Mouse (Mus musculus): ENCODE data around the gene Igfbp6.
A peak's percentile ranks its signal among the peaks of the same experiment; 100 is the strongest.

Gene Igfbp6

DNA sequence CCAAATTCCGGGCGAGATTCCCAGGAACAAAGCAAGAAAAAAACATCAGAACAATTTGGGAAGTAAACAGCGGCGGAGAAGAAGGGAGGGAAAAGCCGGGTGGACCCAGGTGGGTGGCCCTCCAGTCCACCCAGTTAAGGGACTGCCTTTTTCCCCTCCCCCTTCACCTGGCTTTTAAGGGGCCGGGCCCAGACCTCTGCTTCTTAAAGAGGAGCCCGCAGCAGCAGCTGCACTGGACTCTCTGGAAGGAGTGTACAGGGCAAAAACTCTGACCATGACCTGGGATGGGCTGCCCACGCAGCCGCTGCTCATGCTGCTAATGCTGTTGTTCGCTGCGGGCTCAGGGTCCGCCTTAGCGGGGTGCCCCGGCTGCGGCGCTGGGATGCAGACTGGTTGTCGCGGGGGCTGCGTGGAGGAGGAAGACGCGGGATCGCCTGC is at the start of gene Igfbp6:
Gene Igfbp6 (plus strand): TSS at position 89 of the 438 bp plus-strand sequence.
- DNase-seq (ENCODE audit: low spot score), result no peak

DNA sequence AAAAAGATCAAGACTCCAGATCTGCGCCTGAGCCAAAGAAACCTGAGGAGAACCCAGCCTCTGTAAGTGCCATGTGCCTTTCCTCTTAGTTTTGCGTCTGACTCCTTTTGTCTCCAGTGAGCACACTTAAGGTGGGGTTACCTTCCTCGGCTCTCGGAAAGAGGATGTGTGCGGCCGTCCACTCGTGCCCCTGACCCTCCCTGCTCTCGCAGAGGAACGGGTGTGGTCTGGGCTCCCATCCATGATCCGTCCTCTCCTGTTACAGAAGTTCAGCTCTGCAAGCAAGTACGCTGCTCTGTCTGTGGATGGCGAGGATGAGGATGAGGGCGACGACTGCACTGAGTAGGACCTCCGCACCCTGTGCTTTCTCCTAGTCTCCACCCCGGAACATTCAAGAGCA is 49.2 kb upstream of the Igfbp6 start:
- DNase-seq (ENCODE audit: low spot score), result no peak

DNA sequence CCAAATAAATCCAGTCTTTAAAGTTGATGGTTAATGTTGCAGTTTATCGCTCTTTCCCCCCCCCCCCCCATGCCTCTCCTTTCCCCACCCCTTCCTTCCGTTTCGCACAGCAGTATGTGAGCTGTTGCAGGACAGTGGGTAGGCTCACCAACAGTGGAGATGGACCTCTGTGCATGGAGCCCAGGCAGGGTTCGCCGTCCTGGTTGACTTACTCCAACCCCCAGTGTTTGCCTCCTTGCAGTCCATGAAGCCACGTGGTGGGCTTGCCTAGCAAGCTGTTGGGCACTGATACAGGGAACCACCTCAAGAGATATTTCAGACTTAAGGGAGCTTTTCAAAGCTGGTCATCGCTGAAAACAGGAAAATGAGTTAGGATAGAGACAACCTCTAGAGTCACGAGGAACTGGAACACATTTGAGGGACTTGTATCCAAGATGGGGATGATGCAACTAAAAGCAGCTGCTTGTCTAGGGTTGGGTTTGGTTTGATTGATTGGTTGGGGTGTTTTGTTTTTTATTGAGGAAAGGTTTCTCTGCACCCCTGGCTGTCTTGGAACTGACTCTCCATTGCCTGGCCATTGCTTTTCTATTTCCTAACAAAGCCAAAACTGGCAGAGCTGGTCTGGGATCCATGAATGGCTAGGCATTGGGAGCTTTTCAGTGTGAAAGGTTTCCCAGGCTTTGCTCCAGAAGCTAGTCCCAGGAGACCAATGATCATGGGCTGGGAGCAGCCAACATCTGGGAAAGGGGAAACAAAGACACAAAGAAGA is 46.8 kb upstream of the Igfbp6 start:
- DNase-seq (ENCODE audit: low spot score), result no peak

DNA sequence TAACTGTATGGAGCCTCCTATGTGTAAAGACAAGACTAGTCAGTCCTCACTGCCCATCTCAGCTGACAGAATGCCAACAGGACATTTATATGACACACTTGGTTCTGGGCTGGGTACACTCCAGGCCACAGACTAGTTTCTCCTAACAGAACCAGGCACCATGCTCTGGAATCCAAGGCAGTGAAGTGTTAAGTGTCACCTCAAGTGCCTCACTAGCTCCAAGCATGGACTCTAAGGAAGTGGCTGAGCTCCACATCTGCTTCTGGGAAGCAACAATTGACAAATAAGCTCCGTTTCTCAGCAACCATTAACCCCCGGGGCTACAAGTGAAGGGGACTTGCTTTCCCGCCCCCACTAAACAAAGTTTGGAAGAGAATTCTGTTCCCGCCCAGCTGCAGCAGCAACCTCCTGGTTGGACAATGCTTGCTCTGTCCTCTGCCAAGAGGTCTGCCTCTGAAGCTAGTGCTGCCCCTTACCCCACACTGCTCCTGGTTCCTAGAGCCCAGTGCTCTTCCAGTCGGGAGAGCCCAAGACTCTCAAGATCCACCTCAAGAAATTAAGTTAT is 46.1 kb upstream of the Igfbp6 start:
- DNase-seq (ENCODE audit: low spot score), result no peak

DNA sequence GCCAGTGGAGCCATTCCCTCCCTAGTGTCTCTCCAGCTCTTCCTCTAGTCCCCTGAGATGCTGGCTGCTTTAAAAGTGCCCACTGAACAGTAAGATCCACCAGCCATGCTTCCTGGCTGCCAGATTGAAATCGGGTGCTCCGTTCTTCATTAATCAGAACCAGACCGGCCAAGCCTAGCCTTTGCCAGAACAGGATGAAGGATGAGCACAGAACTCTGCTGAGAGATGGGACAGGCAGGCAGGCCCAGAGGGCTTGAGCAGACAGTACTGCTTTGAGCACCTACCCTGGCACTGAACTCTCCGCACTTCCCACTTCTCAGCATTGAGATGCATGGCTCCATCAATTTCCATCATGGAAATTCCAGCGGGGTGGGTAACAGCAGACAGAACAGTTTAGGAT is 44.9 kb upstream of the Igfbp6 start:
- no peak for DNase-seq (ENCODE audit: low spot score)

DNA sequence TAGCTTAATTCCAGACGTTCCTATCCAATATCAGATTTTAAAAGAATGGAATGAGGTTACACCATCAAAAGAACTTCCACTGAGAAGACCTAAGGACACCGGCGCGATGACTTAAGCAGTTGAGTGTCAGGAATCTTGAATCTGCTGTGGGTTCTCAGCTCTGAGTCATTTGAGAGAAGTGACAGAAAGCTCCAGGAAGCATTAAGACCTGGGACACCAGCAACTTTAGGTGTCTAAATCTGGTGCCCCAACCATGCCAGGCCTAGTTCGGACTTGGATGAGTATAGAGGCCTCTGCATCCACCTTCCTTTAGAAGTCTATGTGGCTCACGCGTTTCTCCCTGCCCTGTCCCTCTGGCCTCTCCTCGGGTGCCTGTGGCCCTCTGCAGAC is 44.4 kb upstream of the Igfbp6 start:
- DNase-seq (ENCODE audit: low spot score), result no peak

DNA sequence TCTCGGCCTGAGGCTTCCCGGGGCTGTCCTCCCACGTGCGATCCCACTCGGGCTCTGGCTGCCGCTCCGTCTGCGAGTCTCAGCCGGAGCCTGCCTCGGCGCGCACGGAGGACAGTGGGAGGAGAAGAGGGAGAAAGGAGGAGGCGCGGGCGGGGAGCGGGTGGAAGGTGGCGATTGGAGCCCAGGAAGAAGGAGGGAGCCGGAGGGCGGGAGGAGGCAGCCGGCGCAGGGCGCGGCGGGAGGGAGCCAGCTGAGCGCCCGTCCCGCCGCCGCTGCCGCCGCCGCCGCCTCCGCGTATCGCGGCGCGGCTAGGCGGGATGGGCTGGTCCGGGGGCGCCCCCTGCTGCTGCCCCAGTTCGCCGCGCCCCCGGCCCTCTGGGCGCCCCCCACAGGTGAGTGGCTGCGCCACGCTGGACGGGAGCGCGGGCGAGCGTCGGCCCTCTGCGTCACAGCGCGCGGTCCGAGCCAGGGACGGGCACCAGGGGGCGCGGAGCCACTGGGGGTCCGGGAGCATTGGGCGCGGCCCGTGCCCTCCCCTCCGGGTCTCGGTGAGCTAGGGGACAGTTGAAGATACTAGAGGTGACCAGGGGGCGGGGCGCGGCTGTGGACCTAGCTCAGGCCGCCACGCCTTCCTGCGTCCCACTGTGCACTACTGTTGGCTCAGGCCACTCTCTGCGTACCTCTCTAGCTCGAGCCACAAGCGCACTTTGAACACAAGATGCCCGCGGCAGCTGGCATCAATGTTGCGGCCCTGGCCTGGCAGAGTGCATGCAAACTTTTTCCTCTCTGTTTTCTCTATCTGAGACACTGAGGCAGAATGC is 43.8 kb upstream of the Igfbp6 start, which contains the start of gene Tns2:
Gene Tns2 (plus strand): TSS at position 253 of the 821 bp plus-strand sequence.
- DNase-seq (ENCODE audit: low spot score), result no peak

DNA sequence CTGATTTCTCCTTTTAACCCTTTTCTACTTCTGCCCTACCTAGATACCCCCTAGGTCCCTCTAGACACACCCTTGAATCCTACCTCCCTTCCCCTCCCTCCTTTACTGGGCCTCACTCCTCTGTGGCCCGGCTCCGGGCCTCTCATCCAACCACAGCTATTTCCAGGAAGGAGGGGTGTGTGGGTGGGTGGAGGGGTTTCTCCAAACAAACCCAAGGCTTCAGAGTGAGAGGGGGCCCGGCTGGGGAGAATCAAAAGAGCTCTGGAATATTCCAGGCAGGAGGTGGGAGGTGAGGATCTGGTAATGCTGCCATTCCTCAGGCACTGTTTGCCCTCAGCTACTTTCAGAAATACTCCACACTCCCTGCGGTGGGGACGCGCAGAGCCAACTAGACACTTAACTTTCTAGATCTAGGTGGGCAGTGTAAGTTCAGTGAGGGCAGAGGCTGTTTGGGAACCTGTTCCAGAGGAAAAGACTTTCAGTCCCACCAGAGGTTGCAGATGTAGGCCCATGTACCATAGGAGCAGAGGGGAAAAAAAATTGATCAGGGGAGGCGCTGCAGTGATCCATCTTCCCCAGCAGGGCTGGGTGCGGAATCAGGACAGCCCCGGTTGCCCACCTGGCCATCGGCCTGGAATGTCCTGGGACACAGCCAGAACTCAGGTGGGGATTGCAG is 43.0 kb upstream of the Igfbp6 start:
- DNase-seq (ENCODE audit: low spot score), result no peak

DNA sequence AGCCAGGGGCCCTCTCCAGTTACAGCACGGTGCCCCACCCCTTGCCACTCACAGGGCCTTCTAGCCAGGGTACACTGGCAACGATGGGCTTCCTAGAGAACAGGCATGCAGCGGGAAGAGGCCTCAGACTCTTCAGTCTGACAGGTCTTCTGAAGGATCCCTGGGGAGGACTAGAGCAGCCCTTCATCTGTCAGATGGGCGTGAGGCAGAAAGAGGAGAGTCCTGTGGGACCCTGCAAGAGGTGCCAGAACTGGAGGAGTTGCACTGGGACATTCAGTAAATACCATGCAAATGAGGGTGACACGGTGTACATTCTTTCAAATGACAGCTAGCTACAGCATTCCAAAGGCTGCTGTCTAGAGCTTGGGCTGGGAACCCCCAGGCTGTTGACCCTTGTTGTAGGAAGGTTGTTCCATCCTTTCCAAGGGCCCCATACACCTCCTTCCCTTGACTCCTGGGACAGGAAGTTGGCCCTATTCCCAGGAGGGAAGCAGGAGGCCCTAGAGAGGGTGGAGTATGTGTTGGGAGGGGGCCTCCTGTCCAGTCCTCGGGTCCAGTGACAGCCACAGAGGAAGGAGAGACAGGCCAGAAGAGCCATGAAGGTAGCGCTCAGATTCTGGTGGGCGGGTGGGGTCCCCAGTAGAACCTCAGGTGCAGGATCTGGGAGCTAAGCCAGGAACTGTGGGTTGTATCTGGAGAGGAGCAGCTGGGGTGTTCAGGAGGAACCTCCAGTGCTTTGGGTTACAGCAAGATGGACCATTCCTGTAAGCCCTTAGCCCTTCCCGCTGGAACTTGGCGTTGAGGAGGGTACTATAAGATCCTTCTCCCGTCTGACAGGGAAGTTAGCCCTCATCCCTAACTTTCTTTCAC is 42.3 kb upstream of the Igfbp6 start:
- no peak for DNase-seq (ENCODE audit: low spot score)

DNA sequence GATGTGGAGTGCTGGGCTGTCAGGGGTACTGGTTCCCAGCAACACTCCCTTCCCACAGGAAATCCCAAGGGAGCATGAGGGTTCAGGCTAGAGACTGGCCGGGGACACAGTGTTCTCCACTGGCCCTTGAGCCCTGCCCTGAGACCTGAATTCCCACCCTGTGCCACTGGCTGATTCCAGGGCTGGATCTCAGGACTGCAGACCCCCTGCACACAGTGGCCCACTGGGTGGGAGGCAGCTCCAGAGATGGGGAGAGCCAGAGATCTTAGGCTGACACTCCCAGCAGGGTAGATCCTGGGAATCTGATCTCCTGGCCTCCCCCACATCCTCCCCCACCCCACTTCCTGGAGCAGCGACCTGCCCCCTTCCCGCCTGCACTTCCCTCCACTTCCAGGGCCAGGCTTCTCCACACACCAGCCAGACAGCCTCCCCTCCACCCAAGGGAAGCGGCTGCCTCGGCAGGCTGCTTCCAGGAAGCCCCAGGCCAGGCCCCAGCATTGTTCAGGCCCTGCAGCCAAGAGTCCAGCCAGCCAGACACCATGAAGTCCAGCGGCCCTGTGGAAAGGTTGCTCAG is 41.5 kb upstream of the Igfbp6 start:
- no peak for DNase-seq (ENCODE audit: low spot score)

DNA sequence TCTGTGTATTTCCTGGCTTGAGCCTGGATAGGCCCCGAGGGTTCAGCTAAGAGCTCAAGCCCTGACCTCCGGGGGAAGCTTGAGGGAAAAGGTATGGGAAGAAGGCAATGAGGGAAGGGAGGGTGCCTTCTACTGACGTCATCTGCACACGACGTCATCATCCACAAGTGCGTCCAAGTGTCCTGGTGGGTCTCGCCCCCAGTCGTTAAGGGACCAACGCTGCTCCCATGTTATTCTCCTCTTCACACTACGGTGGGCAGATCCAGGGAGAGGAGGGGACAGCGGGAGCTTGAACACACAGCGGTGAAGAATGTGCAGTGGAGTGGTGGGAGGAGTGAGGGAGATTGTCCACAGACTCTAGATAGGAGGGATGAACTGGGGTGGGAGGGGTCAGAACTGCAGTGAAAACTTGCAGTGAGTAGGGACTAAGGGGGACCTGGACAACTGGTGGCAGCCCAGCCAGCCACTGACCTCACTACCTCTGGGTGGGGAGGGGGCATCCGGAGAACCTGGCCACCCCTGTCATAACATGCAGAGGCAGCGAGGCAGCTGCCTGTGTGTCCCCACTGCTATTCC is 40.7 kb upstream of the Igfbp6 start:
- DNase-seq (ENCODE audit: low spot score), result no peak

DNA sequence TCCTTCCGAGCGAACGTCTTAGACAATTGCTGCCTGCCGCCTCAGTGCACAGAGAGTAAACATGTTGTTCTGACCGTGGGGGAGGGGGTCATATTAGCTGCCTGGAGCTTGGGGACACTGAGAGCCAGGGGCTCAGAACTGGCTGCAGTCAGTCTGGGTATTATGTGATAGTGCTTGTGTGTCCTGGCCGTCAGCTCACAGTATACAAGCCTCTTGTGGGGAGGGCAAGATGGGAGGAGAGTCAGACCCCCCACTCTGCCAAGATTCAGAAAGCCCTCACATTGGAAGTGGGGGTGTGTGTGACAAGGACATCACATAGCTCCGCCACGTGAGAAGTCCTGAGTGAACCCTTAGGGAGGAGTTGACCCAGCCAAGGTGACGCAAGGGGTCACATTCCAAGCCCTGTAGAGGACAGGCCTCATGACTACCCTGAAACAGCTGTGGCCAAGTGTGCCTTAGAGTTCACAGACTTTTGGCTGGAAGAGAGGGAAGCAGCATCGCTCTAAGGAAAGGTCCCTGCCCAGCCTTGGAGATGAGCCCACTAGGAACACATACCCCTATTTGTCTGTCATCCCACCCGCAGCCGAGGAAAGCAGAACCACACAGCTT is 40.1 kb upstream of the Igfbp6 start:
- DNase-seq (ENCODE audit: low spot score), result no peak

DNA sequence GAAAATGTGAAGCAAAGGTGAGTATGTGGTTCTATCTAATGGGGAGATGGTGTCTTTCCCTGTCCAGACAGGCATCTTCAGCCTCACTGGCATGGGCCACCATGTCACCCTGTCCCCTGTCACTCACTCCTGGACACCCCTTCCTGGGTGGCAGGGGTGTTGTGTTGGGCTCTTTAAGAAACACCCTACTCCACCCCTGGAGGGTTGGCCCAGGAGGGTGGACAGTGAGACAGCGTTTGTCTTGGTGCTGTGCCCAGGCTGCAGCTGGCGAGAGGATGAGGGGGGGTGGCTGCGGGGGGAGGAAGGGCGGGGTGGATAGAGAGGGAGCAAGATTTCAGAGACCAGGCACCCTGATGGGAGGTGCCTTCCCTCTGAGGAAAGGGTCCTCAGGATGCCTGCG is 38.8 kb upstream of the Igfbp6 start:
- DNase-seq (ENCODE audit: low spot score), result no peak

DNA sequence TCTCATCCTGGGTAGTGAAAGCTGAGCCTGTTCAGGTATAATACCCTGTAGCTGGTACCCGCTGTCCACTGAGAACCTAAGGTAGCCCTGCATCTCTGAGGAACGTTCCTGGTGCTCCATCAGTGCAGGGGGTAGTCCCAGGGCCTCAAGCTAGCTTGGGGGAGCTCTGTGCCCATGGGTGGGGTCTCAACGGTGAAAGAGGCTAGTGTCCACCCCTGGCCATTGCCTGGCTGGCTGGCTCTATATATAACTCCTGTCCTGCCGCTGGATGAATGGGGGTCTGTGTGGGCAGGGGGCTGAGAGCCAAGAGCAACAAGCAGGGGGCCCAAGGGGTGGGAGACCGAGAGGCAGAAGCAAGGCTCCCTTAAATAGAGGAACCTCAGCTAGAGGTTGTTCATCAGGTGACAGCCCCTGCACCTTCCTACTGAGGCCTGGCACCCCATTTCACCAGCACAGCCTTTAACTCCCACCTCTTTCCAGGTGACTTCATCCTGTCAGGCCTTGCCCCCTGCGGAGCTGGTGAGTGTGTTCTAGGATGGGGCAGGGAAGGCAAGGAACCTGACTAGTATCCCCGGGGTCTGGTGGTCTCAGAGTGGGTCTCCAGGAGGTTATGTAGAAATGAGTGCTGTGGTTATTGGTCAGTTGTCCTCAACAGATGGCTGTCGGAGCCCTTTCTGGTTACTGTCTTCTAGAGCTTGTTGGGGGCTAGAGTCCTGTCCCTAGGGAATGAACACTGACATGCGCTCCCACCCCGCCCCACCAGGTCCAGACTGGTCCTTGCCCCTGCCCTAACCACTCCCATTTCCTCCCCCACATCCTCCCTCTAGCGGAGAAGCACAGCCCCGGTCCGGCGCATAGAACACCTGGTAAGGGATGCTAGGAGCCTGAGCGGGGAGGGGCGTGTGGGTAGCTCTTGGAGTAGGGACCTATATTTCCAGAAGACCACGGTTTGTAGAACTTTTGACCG is 38.1 kb upstream of the Igfbp6 start:
- no peak for DNase-seq (ENCODE audit: low spot score)

DNA sequence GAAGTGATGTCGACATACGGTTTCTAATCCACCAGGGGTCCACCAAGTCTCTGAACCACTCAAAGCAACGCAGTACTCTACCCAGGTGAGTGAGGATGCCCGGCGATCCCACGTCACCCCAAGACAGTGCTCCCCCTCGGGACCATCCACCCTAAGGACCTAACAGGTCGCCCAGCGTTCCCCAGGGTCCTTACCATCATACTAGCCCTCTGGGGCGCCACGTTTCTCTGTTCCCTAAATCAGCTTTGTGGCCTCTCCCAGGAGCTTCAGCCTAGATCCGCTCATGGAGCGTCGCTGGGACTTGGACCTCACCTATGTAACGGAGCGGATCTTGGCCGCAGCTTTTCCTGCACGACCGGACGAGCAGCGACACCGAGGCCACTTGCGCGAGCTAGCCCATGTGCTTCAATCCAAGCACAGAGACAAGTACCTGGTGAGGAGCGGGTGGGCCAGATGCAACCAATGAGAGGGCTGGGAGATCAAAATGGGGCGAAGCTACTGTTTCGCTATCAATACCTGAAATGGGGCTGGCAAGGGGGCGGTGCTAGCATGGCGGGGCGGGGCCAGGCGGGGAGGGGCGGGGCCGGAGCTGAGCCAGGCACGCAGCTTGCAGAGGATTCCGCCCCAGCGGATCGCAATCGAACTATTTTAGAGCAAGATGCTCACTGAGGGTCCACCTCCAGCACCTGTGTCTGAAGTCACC is 37.3 kb upstream of the Igfbp6 start:
- DNase-seq (ENCODE audit: low spot score), result no peak

DNA sequence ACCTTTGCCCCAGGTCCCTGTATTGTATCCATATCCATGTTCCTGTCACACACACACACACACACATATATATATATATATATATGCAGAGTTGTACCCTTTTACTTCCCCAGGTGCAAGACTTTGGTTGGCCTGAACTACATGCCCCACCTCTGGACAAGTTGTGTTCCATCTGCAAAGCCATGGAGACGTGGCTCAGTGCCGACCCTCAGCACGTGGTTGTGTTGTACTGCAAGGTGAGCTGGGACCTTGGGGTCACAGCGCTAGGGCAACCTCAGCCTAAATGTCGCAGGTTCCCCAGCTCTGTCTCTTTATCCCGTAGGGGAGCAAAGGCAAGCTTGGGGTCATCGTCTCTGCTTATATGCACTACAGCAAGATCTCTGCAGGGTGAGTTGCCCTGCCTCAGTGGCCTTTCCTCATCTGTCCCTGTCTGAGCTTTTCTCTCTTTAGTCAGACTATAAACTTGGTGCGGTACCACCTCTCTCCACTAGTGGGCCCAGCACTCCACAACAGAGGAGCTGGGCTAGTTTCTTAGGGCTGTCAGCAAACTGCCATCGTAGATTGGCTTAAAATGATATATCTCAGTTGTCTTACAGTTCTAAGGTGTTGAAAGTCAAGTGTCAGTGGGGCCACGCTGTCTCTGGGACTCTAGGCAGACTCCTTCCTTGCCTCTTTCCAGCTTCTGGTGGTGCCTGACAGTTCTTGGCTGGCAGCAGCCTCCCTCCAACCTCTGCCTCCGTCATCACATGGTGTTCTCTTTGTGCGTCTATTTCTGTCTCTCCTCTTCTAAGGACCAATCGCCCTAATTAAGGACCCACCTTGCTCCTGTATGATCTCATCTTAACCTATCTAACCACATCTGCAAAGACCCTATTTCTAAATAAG is 36.2 kb upstream of the Igfbp6 start:
- peak; percentile 54 for DNase-seq (ENCODE audit: low spot score)

Measured in spleen, adult 12 weeks (tissue).